Mouse (Mus musculus): ENCODE data around the gene Nup37. TPM values are rescaled to one million over a fixed set of nuclear protein-coding genes. Genes with fewer than 3 reads are reported as not detected.

Nup37 gene
- polyA plus RNA-seq, 1 experiment from 2014 or later: 66.3 TPM

GRCm38 (mm10) chr10:88162676-88163075, 15.9 kb downstream of the Nup37 start:
- Histone ChIP-seq H3K4me2 (ENCODE audit: low read depth, low read length) (no peak overlapping the region), H3K9ac (ENCODE audit: low read depth, low read length) (no peak overlapping the region), H3K9me3 (ENCODE audit: control insufficient read depth, low read length) (no peaks in the 10 kb centered on the region), H3K4me1 (ENCODE audit: control insufficient read depth, insufficient read depth, low read length) (no peaks in the 10 kb centered on the region), H3K36me3 (ENCODE audit: control insufficient read depth, insufficient read depth, low read length) (no peaks in the 10 kb centered on the region), H3K27me3 (replicated peaks; ENCODE audit: control insufficient read depth, insufficient read depth, low read length) (no peaks in the 10 kb centered on the region), H3K4me3 (ENCODE audit: low read length) (no peak overlapping the region), H3K27ac (ENCODE audit: low read length) (no peak overlapping the region)
- WGBS: 94% methylated on average over 5 of the region's 5 CpGs
- ATAC-seq: no peak

- no peak for ATAC-seq
- Histone ChIP-seq H3K27me3 (replicated peaks; ENCODE audit: control insufficient read depth, insufficient read depth, low read length) (no peaks in the 10 kb centered on the region), H3K9ac (ENCODE audit: low read depth, low read length) (no peak overlapping the region), H3K4me2 (ENCODE audit: low read depth, low read length) (no peak overlapping the region), H3K9me3 (ENCODE audit: control insufficient read depth, low read length) (no peaks in the 10 kb centered on the region), H3K36me3 (ENCODE audit: control insufficient read depth, insufficient read depth, low read length) (no peaks in the 10 kb centered on the region), H3K27ac (ENCODE audit: low read length) (no peak overlapping the region), H3K4me1 (ENCODE audit: control insufficient read depth, insufficient read depth, low read length) (no peaks in the 10 kb centered on the region), H3K4me3 (ENCODE audit: low read length) (no peak overlapping the region)
- WGBS: 90% methylated on average over 3 of the region's 3 CpGs
Measured at GRCm38 (mm10) chr10:88166158-88166557, 19.4 kb downstream of the Nup37 start.

- Histone ChIP-seq H3K36me3 (ENCODE audit: control insufficient read depth, insufficient read depth, low read length) (no peaks in the 10 kb centered on the region), H3K9me3 (ENCODE audit: control insufficient read depth, low read length) (no peaks in the 10 kb centered on the region), H3K27me3 (replicated peaks; ENCODE audit: control insufficient read depth, insufficient read depth, low read length) (no peaks in the 10 kb centered on the region), H3K4me2 (ENCODE audit: low read depth, low read length) (no peak overlapping the region), H3K9ac (ENCODE audit: low read depth, low read length) (no peak overlapping the region), H3K4me1 (ENCODE audit: control insufficient read depth, insufficient read depth, low read length) (no peaks in the 10 kb centered on the region), H3K27ac (ENCODE audit: low read length) (no peak overlapping the region), H3K4me3 (ENCODE audit: low read length) (no peak overlapping the region)
- no peak for ATAC-seq
- WGBS: 74% methylated on average over 7 of the region's 7 CpGs
Measured at GRCm38 (mm10) chr10:88167438-88168077, 20.8 kb downstream of the Nup37 start.

- Histone ChIP-seq H3K4me1 (ENCODE audit: control insufficient read depth, insufficient read depth, low read length) (peaks cover 4% of the 10 kb centered on the region; the same call in 1 of the 2 replicates), H3K4me3 (ENCODE audit: low read length) (peak overlapping the region; percentile 76), H3K4me2 (ENCODE audit: low read depth, low read length) (peak overlapping the region; percentile 75), H3K27ac (ENCODE audit: low read length) (no peak overlapping the region), H3K36me3 (ENCODE audit: control insufficient read depth, insufficient read depth, low read length) (no peaks in the 10 kb centered on the region), H3K27me3 (replicated peaks; ENCODE audit: control insufficient read depth, insufficient read depth, low read length) (no peaks in the 10 kb centered on the region), H3K9ac (ENCODE audit: low read depth, low read length) (no peak overlapping the region), H3K9me3 (ENCODE audit: control insufficient read depth, low read length) (no peaks in the 10 kb centered on the region)
- WGBS: 6% methylated on average over 4 of the region's 4 CpGs
- ATAC-seq: peak; percentile 71
Measured at GRCm38 (mm10) chr10:88200541-88200940, 53.7 kb downstream of the Nup37 start.

GRCm38 (mm10) chr10:88200951-88201638, 54.3 kb downstream of the Nup37 start, which contains the start of gene Washc3:
Washc3 (plus strand) TSS chr10:88201093.
- ATAC-seq: peak; percentile 100
- Histone ChIP-seq H3K4me3 (ENCODE audit: low read length) (peak within 1 kb of the TSS; percentile 76), H3K4me2 (ENCODE audit: low read depth, low read length) (peak within 1 kb of the TSS; percentile 75), H3K9me3 (ENCODE audit: control insufficient read depth, low read length) (no peaks in the 10 kb centered on the region), H3K4me1 (ENCODE audit: control insufficient read depth, insufficient read depth, low read length) (peaks cover 4% of the 10 kb centered on the region; the same call in 1 of the 2 replicates), H3K27ac (ENCODE audit: low read length) (peak within 1 kb of the TSS; percentile 71), H3K36me3 (ENCODE audit: control insufficient read depth, insufficient read depth, low read length) (no peaks in the 10 kb centered on the region), H3K9ac (ENCODE audit: low read depth, low read length) (peak within 1 kb of the TSS; percentile 91), H3K27me3 (replicated peaks; ENCODE audit: control insufficient read depth, insufficient read depth, low read length) (no peaks in the 10 kb centered on the region)
- WGBS: under 1% methylated on average over 23 of the region's 23 CpGs

- peak overlapping the region; percentile 76 for H3K4me3 ChIP-seq (ENCODE audit: low read length)
- 72% methylated on average over 13 of the region's 13 CpGs for WGBS
Measured at GRCm38 (mm10) chr10:88201650-88202049, 54.9 kb downstream of the Nup37 start.

GRCm38 (mm10) chr10:88202581-88202980, 55.8 kb downstream of the Nup37 start:
- WGBS: 86% methylated on average over 8 of the region's 8 CpGs
- H3K4me3 ChIP-seq (ENCODE audit: low read length): no peak overlapping the region
- no peaks in the 10 kb centered on the region for H3K36me3 ChIP-seq (ENCODE audit: control insufficient read depth, insufficient read depth, low read length)
- H3K27me3 ChIP-seq (replicated peaks; ENCODE audit: control insufficient read depth, insufficient read depth, low read length): no peaks in the 10 kb centered on the region
- H3K9ac ChIP-seq (ENCODE audit: low read depth, low read length): no peak overlapping the region
- no peak overlapping the region for H3K4me2 ChIP-seq (ENCODE audit: low read depth, low read length)
- no peak overlapping the region for H3K27ac ChIP-seq (ENCODE audit: low read length)
- H3K9me3 ChIP-seq (ENCODE audit: control insufficient read depth, low read length): no peaks in the 10 kb centered on the region
- no peak for ATAC-seq
- H3K4me1 ChIP-seq (ENCODE audit: control insufficient read depth, insufficient read depth, low read length): peaks cover 4% of the 10 kb centered on the region; the same call in 1 of the 2 replicates

More at GRCm38 (mm10) chr10:88201650-88202049, 54.9 kb downstream of the Nup37 start:
- no peak for ATAC-seq
- Histone ChIP-seq H3K9me3 (ENCODE audit: control insufficient read depth, low read length) (no peaks in the 10 kb centered on the region), H3K27ac (ENCODE audit: low read length) (no peak overlapping the region), H3K4me1 (ENCODE audit: control insufficient read depth, insufficient read depth, low read length) (peaks cover 4% of the 10 kb centered on the region; the same call in 1 of the 2 replicates), H3K27me3 (replicated peaks; ENCODE audit: control insufficient read depth, insufficient read depth, low read length) (no peaks in the 10 kb centered on the region), H3K4me2 (ENCODE audit: low read depth, low read length) (peak overlapping the region; percentile 75), H3K36me3 (ENCODE audit: control insufficient read depth, insufficient read depth, low read length) (no peaks in the 10 kb centered on the region), H3K9ac (ENCODE audit: low read depth, low read length) (peak overlapping the region; percentile 91)

- no peaks in the 10 kb centered on the region for H3K27me3 ChIP-seq (replicated peaks; ENCODE audit: control insufficient read depth, insufficient read depth, low read length)
- no peak overlapping the region for H3K27ac ChIP-seq (ENCODE audit: low read length)
- ATAC-seq: no peak
- no peak overlapping the region for H3K4me2 ChIP-seq (ENCODE audit: low read depth, low read length)
- H3K36me3 ChIP-seq (ENCODE audit: control insufficient read depth, insufficient read depth, low read length): no peaks in the 10 kb centered on the region
- H3K9ac ChIP-seq (ENCODE audit: low read depth, low read length): no peak overlapping the region
- no peaks in the 10 kb centered on the region for H3K9me3 ChIP-seq (ENCODE audit: control insufficient read depth, low read length)
- H3K4me1 ChIP-seq (ENCODE audit: control insufficient read depth, insufficient read depth, low read length): peaks cover 4% of the 10 kb centered on the region; the same call in 1 of the 2 replicates
- no peak overlapping the region for H3K4me3 ChIP-seq (ENCODE audit: low read length)
- 92% methylated on average over 6 of the region's 6 CpGs for WGBS
Measured at GRCm38 (mm10) chr10:88203236-88203635, 56.4 kb downstream of the Nup37 start.

GRCm38 (mm10) chr10:88212644-88213043, 65.9 kb downstream of the Nup37 start:
- Histone ChIP-seq H3K4me2 (ENCODE audit: low read depth, low read length) (no peak overlapping the region), H3K9ac (ENCODE audit: low read depth, low read length) (no peak overlapping the region), H3K27me3 (replicated peaks; ENCODE audit: control insufficient read depth, insufficient read depth, low read length) (no peaks in the 10 kb centered on the region), H3K27ac (ENCODE audit: low read length) (no peak overlapping the region), H3K36me3 (ENCODE audit: control insufficient read depth, insufficient read depth, low read length) (no peaks in the 10 kb centered on the region), H3K4me1 (ENCODE audit: control insufficient read depth, insufficient read depth, low read length) (no peaks in the 10 kb centered on the region), H3K4me3 (ENCODE audit: low read length) (no peak overlapping the region), H3K9me3 (ENCODE audit: control insufficient read depth, low read length) (no peaks in the 10 kb centered on the region)
- WGBS: 89% methylated on average over 5 of the region's 5 CpGs
- no peak for ATAC-seq
